Mouse (Mus musculus) olfactory bulb, adult 2 months (tissue): ENCODE data around the gene Trpc3.

Experiments
- CTCF ChIP-seq: fragments of 200-500 bp; IDR thresholded peaks from 2 replicates; pipeline ENCODE4 v1.5.1; 2012; ENCODE audit warnings: low read depth, mild to moderate bottlenecking, low read length, moderate library complexity; ENCODE audit not compliant: insufficient read depth
- POLR2A ChIP-seq: fragments of 200-500 bp; IDR thresholded peaks from 2 replicates; pipeline ENCODE4 v1.6.1; 2012; ENCODE audit warnings: mild to moderate bottlenecking, low read depth, low read length, moderate library complexity; ENCODE audit not compliant: insufficient read depth

GRCm38 (mm10) chr3:36644554-36645244 lies 45.3 kb downstream of the Trpc3 start:
- TF ChIP-seq CTCF = no peak
- TF ChIP-seq POLR2A = no peak
